Mouse (Mus musculus) T-helper 2 cell (primary cell): Measurements from ENCODE around the gene Ifnl3.
"Not testable (repeated sequence)": the region's sequence is repeated elsewhere in the genome, so short reads cannot be mapped to it uniquely, and the experiment has no call there.

Experiments used
- in situ Hi-C: fragments of 300-600 bp; cut with MboI, MseI; formaldehyde crosslinking; loops from one replicate; pipeline ENCODE4 v1.15.1; 2025; ENCODE audit warnings: high pct_unique_total_duplicates

The Ifnl3 gene

GRCm38 (mm10) chr7:28522536-28522935 is at the start of gene Ifnl3:
Gene Ifnl3 (plus strand): TSS chr7:28522836.
- in situ Hi-C loops = not testable (repeated sequence)

GRCm38 (mm10) chr7:28476191-28476590 is 46.4 kb upstream of the Ifnl3 start:
- in situ Hi-C loops = no loop called here

GRCm38 (mm10) chr7:28477363-28477762 is 45.3 kb upstream of the Ifnl3 start:
- in situ Hi-C loops = no loop called here

- in situ Hi-C loops = no loop called here
These were observed 43.8 kb upstream of the Ifnl3 start for GRCm38 (mm10) chr7:28478854-28479253.

- in situ Hi-C loops = no loop called here
These were observed 39.8 kb upstream of the Ifnl3 start for GRCm38 (mm10) chr7:28482854-28483253.

- in situ Hi-C loops = no loop called here
These were observed 38.4 kb upstream of the Ifnl3 start for GRCm38 (mm10) chr7:28484192-28484591.

- in situ Hi-C loops = no loop called here
These were observed 34.6 kb upstream of the Ifnl3 start for GRCm38 (mm10) chr7:28488030-28488491.

GRCm38 (mm10) chr7:28490410-28490809 is 32.2 kb upstream of the Ifnl3 start:
- in situ Hi-C loops = no loop called here

GRCm38 (mm10) chr7:28490903-28491302 is 31.7 kb upstream of the Ifnl3 start:
- in situ Hi-C loops = no loop called here

- in situ Hi-C loops = no loop called here
These were observed 30.3 kb upstream of the Ifnl3 start for GRCm38 (mm10) chr7:28492310-28492709.

- in situ Hi-C loops = no loop called here
These were observed 27.2 kb upstream of the Ifnl3 start for GRCm38 (mm10) chr7:28495426-28495825.

GRCm38 (mm10) chr7:28505585-28505984 is 17.1 kb upstream of the Ifnl3 start:
- in situ Hi-C loops = no loop called here

- in situ Hi-C loops = not testable (repeated sequence)
These were observed 13.5 kb upstream of the Ifnl3 start for GRCm38 (mm10) chr7:28509121-28509520.

GRCm38 (mm10) chr7:28510405-28510974 is 12.1 kb upstream of the Ifnl3 start, which contains the start of gene Ifnl2:
Gene Ifnl2 (minus strand): TSS chr7:28510455.
- in situ Hi-C loops = not testable (repeated sequence)

- in situ Hi-C loops = no loop called here
These were observed 11.2 kb upstream of the Ifnl3 start for GRCm38 (mm10) chr7:28511441-28511840.

GRCm38 (mm10) chr7:28527922-28528719 is 5.5 kb downstream of the Ifnl3 start:
- in situ Hi-C loops = loop anchor here (5.0 kb wide), 1 partner anchor 76 kb away; the partner anchor contains the start of gene Lrfn1

GRCm38 (mm10) chr7:28532005-28532404 is 9.4 kb downstream of the Ifnl3 start:
- in situ Hi-C loops = no loop called here

- in situ Hi-C loops = not testable (repeated sequence)
These were observed 16.2 kb downstream of the Ifnl3 start for GRCm38 (mm10) chr7:28538886-28539285.

- in situ Hi-C loops = no loop called here
These were observed 17.9 kb downstream of the Ifnl3 start, which contains the start of gene Sycn for GRCm38 (mm10) chr7:28540526-28540925. Gene Sycn (plus strand): TSS chr7:28540885.

GRCm38 (mm10) chr7:28544051-28544601 is 21.5 kb downstream of the Ifnl3 start:
- in situ Hi-C loops = no loop called here

GRCm38 (mm10) chr7:28545048-28545890 is 22.6 kb downstream of the Ifnl3 start:
- in situ Hi-C loops = no loop called here

GRCm38 (mm10) chr7:28545891-28546210 is 23.2 kb downstream of the Ifnl3 start:
- in situ Hi-C loops = no loop called here
